Mouse (Mus musculus): ENCODE measurements at regions not wholly inside any gene's neighbourhood (a gene's known extent, or its start where the extent isn't known, plus 50 kb on each side); places are given as distances from the start of the nearest gene placed in this dataset.

GRCm38 (mm10) chr1:91664622-91665021 is 124.3 kb downstream of the Asb1 start:
- TF ChIP-seq CTCF (IDR thresholded peaks at IDR 0.05; ENCODE audit: extremely low read depth, insufficient read depth, insufficient read length, insufficient replicate concordance) (no peak), POLR2A (IDR thresholded peaks at IDR 0.05; ENCODE audit: low read depth, low read length) (no peak)
